Comparison of ENCODE assay signal across 22 mouse cellular contexts in genomic region chr17:35139269-35139668, GRCm38 (mm10). TPM values are rescaled to one million over a fixed set of nuclear protein-coding genes. Genes with fewer than 3 reads are reported as not detected.
A peak's percentile ranks its signal among the peaks of the same experiment; 100 is the strongest.
DNase-seq lines count a peak whose midpoint lies in the region; ATAC-seq lines count a peak whose summit lies in the region.
"Had no signal": no experiment of that assay in that cellular context is flagged by ENCODE, and none has a peak within 500 bp of the region (broad histone marks: within the 10 kb centered on the region; RNA-seq: fewer than 3 reads in every experiment).

No protein-coding gene starts in this region.

- no peaks in the 10 kb centered on the region for H3K9me3 ChIP-seq in heart, embryonic 11.5 days (replicated peaks; ENCODE audit: control insufficient read depth, low read length)
- H3K9me3 ChIP-seq in midbrain, embryonic 10.5 days (replicated peaks): peaks cover 13% of the 10 kb centered on the region
- H3K9me3 ChIP-seq in midbrain, embryonic 14.5 days (ENCODE audit: control insufficient read depth, low read length): no peaks in the 10 kb centered on the region
- peaks cover 6% of the 10 kb centered on the region; the same call in 1 of the 2 replicates for H3K9me3 ChIP-seq in limb, embryonic 13.5 days
- H3K9me3 ChIP-seq: embryonic facial prominence, embryonic 12.5 days; heart, embryonic 15.5 days; hindbrain, embryonic 15.5 days had no signal

- H3K4me1 ChIP-seq in heart, embryonic 11.5 days (ENCODE audit: control insufficient read depth, insufficient read depth, low read length): peaks cover 9% of the 10 kb centered on the region; the same call in 1 of the 2 replicates
- H3K4me1 ChIP-seq in midbrain, embryonic 10.5 days: peaks cover 20% of the 10 kb centered on the region
- peaks cover 13% of the 10 kb centered on the region for H3K4me1 ChIP-seq in midbrain, embryonic 14.5 days (ENCODE audit: control insufficient read depth, insufficient read depth, low read length)
- peaks cover 18% of the 10 kb centered on the region for H3K4me1 ChIP-seq in limb, embryonic 13.5 days

- H3K4me2 ChIP-seq in heart, embryonic 11.5 days: no peak overlapping the region
- H3K4me2 ChIP-seq in midbrain, embryonic 14.5 days (ENCODE audit: low read length): no peak overlapping the region
- no peak overlapping the region for H3K4me2 ChIP-seq in limb, embryonic 13.5 days (replicated peaks)
- H3K4me2 ChIP-seq: embryonic facial prominence, embryonic 12.5 days; forebrain, embryonic 12.5 days; heart, embryonic 15.5 days; hindbrain, embryonic 15.5 days had no signal

- peaks cover 58% of the 10 kb centered on the region for H3K36me3 ChIP-seq in heart, embryonic 11.5 days (ENCODE audit: control insufficient read depth, insufficient read depth, low read length)
- peaks cover 70% of the 10 kb centered on the region for H3K36me3 ChIP-seq in midbrain, embryonic 10.5 days
- peaks cover 61% of the 10 kb centered on the region for H3K36me3 ChIP-seq in midbrain, embryonic 14.5 days (ENCODE audit: control insufficient read depth, insufficient read depth, low read length)
- peaks cover 62% of the 10 kb centered on the region for H3K36me3 ChIP-seq in limb, embryonic 13.5 days

- H3K4me3 ChIP-seq in heart, embryonic 11.5 days (ENCODE audit: low read depth, low read length): peak overlapping the region; percentile 0; the same call in 1 of the 2 replicates
- 0 out of 2 replicates have a peak overlapping the region, but pooled peaks have one; percentile 9 for H3K4me3 ChIP-seq in midbrain, embryonic 10.5 days
- no peak overlapping the region for H3K4me3 ChIP-seq in midbrain, embryonic 14.5 days (replicated peaks; ENCODE audit: low read depth, low read length)
- no peak overlapping the region for H3K4me3 ChIP-seq in limb, embryonic 13.5 days
- H3K4me3 ChIP-seq: embryonic facial prominence, embryonic 12.5 days; forebrain, embryonic 12.5 days; heart, embryonic 15.5 days; hindbrain, embryonic 15.5 days had no signal

- WGBS in heart, embryonic 11.5 days (ENCODE audit: insufficient replicate concordance): 95% methylated on average over 3 of the region's 3 CpGs
- 93% methylated on average over 3 of the region's 3 CpGs for WGBS in midbrain, embryonic 10.5 days
- WGBS in midbrain, embryonic 14.5 days: 97% methylated on average over 3 of the region's 3 CpGs
- WGBS in limb, embryonic 13.5 days: 91% methylated on average over 3 of the region's 3 CpGs

- H3K27ac ChIP-seq in heart, embryonic 11.5 days (ENCODE audit: low read depth, low read length): no peak overlapping the region; the same call in 1 of the 2 replicates
- no peak overlapping the region for H3K27ac ChIP-seq in midbrain, embryonic 10.5 days (replicated peaks)
- H3K27ac ChIP-seq in midbrain, embryonic 14.5 days (replicated peaks; ENCODE audit: low read depth, low read length): no peak overlapping the region
- no peak overlapping the region for H3K27ac ChIP-seq in limb, embryonic 13.5 days
- H3K27ac ChIP-seq: embryonic facial prominence, embryonic 12.5 days; forebrain, embryonic 12.5 days; heart, embryonic 15.5 days; hindbrain, embryonic 15.5 days had no signal

- no peak for ATAC-seq in heart, embryonic 11.5 days (replicated peaks; ENCODE audit: insufficient number of reproducible peaks, low FRiP score, low TSS enrichment)
- ATAC-seq in midbrain, embryonic 14.5 days (ENCODE audit: low FRiP score, low TSS enrichment): no peak
- ATAC-seq in limb, embryonic 13.5 days (ENCODE audit: low FRiP score, low read depth): no peak
- ATAC-seq: forebrain, embryonic 16.5 days; intestine, embryonic 16.5 days had no signal

- no peak overlapping the region for H3K9ac ChIP-seq in heart, embryonic 11.5 days (ENCODE audit: low read depth, low read length)
- H3K9ac ChIP-seq in midbrain, embryonic 14.5 days (replicated peaks; ENCODE audit: low read length): no peak overlapping the region
- peak overlapping the region; percentile 13; the same call in 1 of the 2 replicates for H3K9ac ChIP-seq in limb, embryonic 13.5 days
- H3K9ac ChIP-seq: embryonic facial prominence, embryonic 12.5 days; forebrain, embryonic 12.5 days; heart, embryonic 15.5 days; hindbrain, embryonic 15.5 days had no signal

- H3K27me3 ChIP-seq in heart, embryonic 11.5 days (ENCODE audit: control insufficient read depth, insufficient read depth, low read length): no peaks in the 10 kb centered on the region
- no peaks in the 10 kb centered on the region for H3K27me3 ChIP-seq in midbrain, embryonic 10.5 days (ENCODE audit: low read depth, poor library complexity, severe bottlenecking)
- no peaks in the 10 kb centered on the region for H3K27me3 ChIP-seq in midbrain, embryonic 14.5 days (ENCODE audit: control insufficient read depth, insufficient read depth, low read length)
- no peaks in the 10 kb centered on the region for H3K27me3 ChIP-seq in limb, embryonic 13.5 days
- H3K27me3 ChIP-seq: CH12.LX; embryonic facial prominence, embryonic 12.5 days; forebrain, embryonic 12.5 days; heart, embryonic 15.5 days; hindbrain, embryonic 15.5 days had no signal

- DNase-seq in adrenal gland, postnatal 14 days: peak; percentile 54
- DNase-seq in adrenal gland, adult 18-20 months (ENCODE audit: low spot score in 2 of 2): no peak
- DNase-seq in heart, adult 18-20 months: no peak
- DNase-seq in midbrain, embryonic 10.5 days (ENCODE audit: low spot score): no peak
- DNase-seq in midbrain, embryonic 14.5 days: no peak
- DNase-seq: cerebellum, adult 18-20 months; cerebellum, postnatal 10 days; embryo, embryonic 11 days; gastrocnemius, postnatal 10 days; heart, postnatal 14 days; kidney, adult 2 months had no signal

RNA-seq across cellular contexts. Expression of gene Bag6, which starts 4.3 kb away (rescaled TPM):
- total RNA-seq in adrenal gland, postnatal 14 days (2021): 357 and 375 TPM in 2 replicates
- total RNA-seq in adrenal gland, adult 18-20 months (2021): 100 to 1,000 TPM; 307 to 394 TPM
- polyA plus RNA-seq in heart, embryonic 11.5 days (2014; fragmentation: Nextera tagmentation; extraction: Ambion mirVana): 72.5 and 77.4 TPM in 2 replicates
- 100 to 1,000 TPM; 242 to 244 TPM for total RNA-seq in heart, adult 18-20 months (2021)
- 56.6 and 67.4 TPM in 2 replicates for polyA plus RNA-seq in midbrain, embryonic 10.5 days (2016; fragmentation: Nextera tagmentation; extraction: Ambion mirVana)
- 122 and 136 TPM in 2 replicates for polyA plus RNA-seq in midbrain, embryonic 14.5 days (2014; fragmentation: Nextera tagmentation; extraction: Ambion mirVana)
- 66.7 and 67.2 TPM in 2 replicates for polyA plus RNA-seq in limb, embryonic 13.5 days (2015; fragmentation: Nextera tagmentation; extraction: Ambion mirVana)

RNA-seq across cellular contexts. Expression of gene Apom, which starts 7.4 kb away (rescaled TPM):
- 3.3 and 35.6 TPM in 2 replicates for total RNA-seq in adrenal gland, postnatal 14 days (2021)
- total RNA-seq in adrenal gland, adult 18-20 months (2021): not detected
- 2.3 and 12.9 TPM in 2 replicates for polyA plus RNA-seq in heart, embryonic 11.5 days (2014; fragmentation: Nextera tagmentation; extraction: Ambion mirVana)
- total RNA-seq in heart, adult 18-20 months (2021): not detected
- 0.53 and 0.66 TPM in 2 replicates for polyA plus RNA-seq in midbrain, embryonic 10.5 days (2016; fragmentation: Nextera tagmentation; extraction: Ambion mirVana)
- polyA plus RNA-seq in midbrain, embryonic 14.5 days (2014; fragmentation: Nextera tagmentation; extraction: Ambion mirVana): 0.57 TPM in 1 of 2 replicates, not detected in the other
- polyA plus RNA-seq in limb, embryonic 13.5 days (2015; fragmentation: Nextera tagmentation; extraction: Ambion mirVana): 3.2 TPM in 1 of 2 replicates, not detected in the other
- total RNA-seq: CH12.LX; common myeloid progenitor, adult 5-6 weeks; gastrocnemius, postnatal 10 days; heart, postnatal 14 days; hematopoietic stem cell, adult 5-6 weeks had no signal

RNA-seq across cellular contexts. Expression of gene D17H6S53E, which starts 13.1 kb away (rescaled TPM):
- 23.6 and 24.8 TPM in 2 replicates for total RNA-seq in adrenal gland, postnatal 14 days (2021)
- 10 to 100 TPM; 28.8 to 34.6 TPM for total RNA-seq in adrenal gland, adult 18-20 months (2021)
- polyA plus RNA-seq in heart, embryonic 11.5 days (2014; fragmentation: Nextera tagmentation; extraction: Ambion mirVana): 8.4 and 10.8 TPM in 2 replicates
- total RNA-seq in heart, adult 18-20 months (2021): 10 to 100 TPM; 25.3 to 28.5 TPM
- 9.5 and 9.6 TPM in 2 replicates for polyA plus RNA-seq in midbrain, embryonic 10.5 days (2016; fragmentation: Nextera tagmentation; extraction: Ambion mirVana)
- polyA plus RNA-seq in midbrain, embryonic 14.5 days (2014; fragmentation: Nextera tagmentation; extraction: Ambion mirVana): 6.0 and 6.8 TPM in 2 replicates
- polyA plus RNA-seq in limb, embryonic 13.5 days (2015; fragmentation: Nextera tagmentation; extraction: Ambion mirVana): 11.7 and 13.4 TPM in 2 replicates

RNA-seq across cellular contexts. Expression of gene Csnk2b, which starts 17.4 kb away (rescaled TPM):
- 210 and 214 TPM in 2 replicates for total RNA-seq in adrenal gland, postnatal 14 days (2021)
- total RNA-seq in adrenal gland, adult 18-20 months (2021): 100 to 1,000 TPM; 192 to 217 TPM
- 221 and 222 TPM in 2 replicates for polyA plus RNA-seq in heart, embryonic 11.5 days (2014; fragmentation: Nextera tagmentation; extraction: Ambion mirVana)
- 100 to 1,000 TPM; 149 to 150 TPM for total RNA-seq in heart, adult 18-20 months (2021)
- 299 and 306 TPM in 2 replicates for polyA plus RNA-seq in midbrain, embryonic 10.5 days (2016; fragmentation: Nextera tagmentation; extraction: Ambion mirVana)
- polyA plus RNA-seq in midbrain, embryonic 14.5 days (2014; fragmentation: Nextera tagmentation; extraction: Ambion mirVana): 328 and 334 TPM in 2 replicates
- polyA plus RNA-seq in limb, embryonic 13.5 days (2015; fragmentation: Nextera tagmentation; extraction: Ambion mirVana): 279 and 284 TPM in 2 replicates

RNA-seq across cellular contexts. Expression of gene Gpank1, which starts 18.0 kb away (rescaled TPM):
- total RNA-seq in adrenal gland, postnatal 14 days (2021): 11.3 and 12.3 TPM in 2 replicates
- total RNA-seq in adrenal gland, adult 18-20 months (2021): 10 to 100 TPM; 14.8 to 16.2 TPM
- 15.7 and 17.2 TPM in 2 replicates for polyA plus RNA-seq in heart, embryonic 11.5 days (2014; fragmentation: Nextera tagmentation; extraction: Ambion mirVana)
- total RNA-seq in heart, adult 18-20 months (2021): 10 to 100 TPM in 1 of 2 experiments, 1 to 10 TPM in 1; 7.3 to 10.5 TPM
- polyA plus RNA-seq in midbrain, embryonic 10.5 days (2016; fragmentation: Nextera tagmentation; extraction: Ambion mirVana): 33.4 and 34.5 TPM in 2 replicates
- polyA plus RNA-seq in midbrain, embryonic 14.5 days (2014; fragmentation: Nextera tagmentation; extraction: Ambion mirVana): 24.2 and 25.4 TPM in 2 replicates
- 21.3 and 21.9 TPM in 2 replicates for polyA plus RNA-seq in limb, embryonic 13.5 days (2015; fragmentation: Nextera tagmentation; extraction: Ambion mirVana)

Comparison
In these comparisons a context has a peak if more than half of its experiments do, and no peak if none do; other contexts are left out.
1. H3K4me3 ChIP-seq: peak in heart, embryonic 11.5 days (single experiment) and midbrain, embryonic 10.5 days (single experiment); none in midbrain, embryonic 14.5 days (single experiment) and limb, embryonic 13.5 days (single experiment).